Mouse (Mus musculus) brain, embryonic 14.5 days (tissue): Measurements from ENCODE around the gene Gtpbp3.

Source experiments
- CTCF ChIP-seq: fragments of 200-500 bp; IDR thresholded peaks from 2 replicates; pipeline ENCODE4 v1.5.1; 2012; ENCODE audit warnings: inconsistent platforms, mild to moderate bottlenecking, moderate library complexity, borderline replicate concordance; ENCODE audit not compliant: insufficient read depth, insufficient read length; ENCODE audit errors: extremely low read depth
- POLR2A ChIP-seq: fragments of 200-500 bp; IDR thresholded peaks from 2 replicates; pipeline ENCODE4 v1.6.1; 2012; ENCODE audit warnings: mild to moderate bottlenecking, inconsistent platforms, borderline replicate concordance; ENCODE audit not compliant: poor library complexity, insufficient read depth, insufficient read length, severe bottlenecking; ENCODE audit errors: extremely low read depth

DNA sequence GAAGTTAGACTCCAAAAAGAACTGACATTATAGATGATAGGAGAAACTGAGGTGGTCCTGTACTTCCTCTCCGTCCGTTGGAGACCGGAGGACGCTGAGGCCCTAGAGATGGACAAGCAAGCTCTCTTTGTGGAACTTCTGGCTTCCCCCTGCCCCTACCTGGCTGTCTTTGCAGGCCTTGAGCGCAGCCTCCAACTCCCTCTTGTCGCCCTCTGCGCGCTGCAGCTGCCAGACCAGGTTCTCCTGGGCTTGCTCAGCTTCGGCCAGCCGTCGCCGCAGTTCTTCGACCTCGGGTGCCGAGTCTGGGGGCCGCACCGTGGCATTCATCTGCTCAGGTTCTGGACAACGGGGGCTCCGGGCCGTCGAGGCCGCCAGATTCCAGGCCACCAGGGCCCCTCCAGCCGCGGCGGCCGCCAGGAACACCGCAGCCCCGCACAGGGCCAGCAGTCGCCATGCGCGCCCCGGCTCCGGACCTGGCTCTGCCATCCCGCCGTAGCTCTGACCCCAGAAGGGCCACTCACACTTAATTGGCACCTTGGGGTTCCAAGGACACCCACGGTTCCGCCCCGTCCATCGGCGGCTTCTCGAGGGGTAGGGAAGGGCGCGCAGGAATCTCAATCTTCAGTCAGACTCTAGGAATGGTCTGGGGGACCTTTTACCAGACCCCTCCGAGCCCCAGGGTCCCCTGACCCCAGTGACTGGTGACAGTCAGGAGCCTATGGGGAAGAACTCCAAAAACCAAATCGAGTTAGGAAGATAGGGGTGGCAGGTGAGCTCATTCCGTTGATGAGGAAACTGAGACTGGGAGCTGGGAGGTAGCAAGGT, 37.5 kb downstream of the Gtpbp3 start, which contains the start of gene Ccdc194:
- TF ChIP-seq CTCF (no peak), POLR2A (no peak)
